Mouse (Mus musculus) heart, postnatal 0 days (tissue): ENCODE data around the gene Ctbs.

Source experiments
- CTCF ChIP-seq: IDR thresholded peaks from 2 replicates; pipeline ENCODE4 v1.5.1; 2016; ENCODE audit warnings: antibody characterized with exemption, control low read depth, low read depth
- EP300 ChIP-seq: IDR thresholded peaks from 2 replicates; pipeline ENCODE4 v1.6.1; 2016; ENCODE audit warnings: antibody characterized with exemption, low read depth

GRCm38 (mm10) chr3:146500810-146501201 lies 51.2 kb downstream of the Ctbs start:
- no peak for TF ChIP-seq CTCF
- no peak for TF ChIP-seq EP300
